Mouse (Mus musculus) heart, adult 2 months (tissue): Measurements from ENCODE around the gene Zdhhc7. TPM values are rescaled to one million over a fixed set of nuclear protein-coding genes. Genes with fewer than 3 reads are reported as not detected.

Experiments
- DNase-seq, 2 experiments: peaks; one replicate each; pipeline ENCODE4 v3.0.0; 2021
- H3K27ac ChIP-seq: fragments of 200-600 bp; 2 replicates; pipeline ENCODE4 v1.8.1; 2022
- H3K27me3 ChIP-seq: fragments of 200-500 bp; 2 replicates; pipeline ENCODE4 v1.6.1; 2012; ENCODE audit warnings: mild to moderate bottlenecking, low read length, inconsistent platforms, mixed read lengths; ENCODE audit not compliant: control insufficient read depth, insufficient read depth
- H3K36me3 ChIP-seq: fragments of 200-500 bp; 2 replicates; pipeline ENCODE4 v1.6.1; 2012; ENCODE audit warnings: low read length, inconsistent platforms; ENCODE audit not compliant: control insufficient read depth, insufficient read depth
- H3K4me1 ChIP-seq: fragments of 200-500 bp; 2 replicates; pipeline ENCODE4 v1.6.1; 2011; ENCODE audit warnings: low read length; ENCODE audit not compliant: control insufficient read depth, insufficient read depth
- H3K4me3 ChIP-seq: fragments of 200-600 bp; 2 replicates; pipeline ENCODE4 v1.8.1; 2022
- H3K79me2 ChIP-seq: fragments of 200-500 bp; replicated peaks from 2 replicates; pipeline ENCODE4 v1.6.1; 2012; ENCODE audit warnings: mild to moderate bottlenecking, inconsistent platforms, low read length, moderate library complexity, mixed read lengths; ENCODE audit not compliant: control insufficient read depth, insufficient read depth
- H3K9ac ChIP-seq: fragments of 200-500 bp; 2 replicates; pipeline ENCODE4 v1.6.1; 2012; ENCODE audit warnings: low read depth, mild to moderate bottlenecking, control low read depth, inconsistent platforms, low read length, mixed read lengths
- CTCF ChIP-seq: fragments of 200-600 bp; IDR thresholded peaks from 2 replicates; pipeline ENCODE4 v1.8.1; 2022; ENCODE audit warnings: antibody characterized with exemption, mild to moderate bottlenecking, moderate library complexity
- EP300 ChIP-seq: fragments of 200-500 bp; IDR thresholded peaks from 2 replicates; pipeline ENCODE4 v1.6.1; 2011; ENCODE audit warnings: low read depth, low read length, control low read depth; ENCODE audit not compliant: insufficient read depth
- POLR2A ChIP-seq: fragments of 200-500 bp; IDR thresholded peaks from 2 replicates; pipeline ENCODE4 v1.6.1; 2011; ENCODE audit warnings: mild to moderate bottlenecking, low read depth, low read length, control low read depth; ENCODE audit not compliant: insufficient read depth
- WGBS: fragments of 180-500 bp; shearing (Covaris S2); methylation state at CpG from one replicate; pipeline ENCODE4 v1.1.7; 2018; 5-methylcytosine and 5-hydroxymethylcytosine counted together
- intact Hi-C: fragments of 180-260 bp; cut with DNase I; formaldehyde crosslinking; loops from one replicate; pipeline ENCODE4 v1.15.1; 2025
- polyA plus RNA-seq: library from polyadenylated mRNA; depleted of rRNA; stranded (reverse); fragments of >200 nt; gene quantifications from 2 replicates; pipeline ENCODE4 v1.2.3, GENCODE M21; 2012
- total RNA-seq, 2 experiments: library from RNA; stranded (reverse); gene quantifications; 2 replicates each; pipeline ENCODE4 v1.2.3; 2021

Zdhhc7 gene
- total and polyA plus RNA-seq, 3 experiments: 34.2 to 48.5 (median 35.4) TPM

DNA sequence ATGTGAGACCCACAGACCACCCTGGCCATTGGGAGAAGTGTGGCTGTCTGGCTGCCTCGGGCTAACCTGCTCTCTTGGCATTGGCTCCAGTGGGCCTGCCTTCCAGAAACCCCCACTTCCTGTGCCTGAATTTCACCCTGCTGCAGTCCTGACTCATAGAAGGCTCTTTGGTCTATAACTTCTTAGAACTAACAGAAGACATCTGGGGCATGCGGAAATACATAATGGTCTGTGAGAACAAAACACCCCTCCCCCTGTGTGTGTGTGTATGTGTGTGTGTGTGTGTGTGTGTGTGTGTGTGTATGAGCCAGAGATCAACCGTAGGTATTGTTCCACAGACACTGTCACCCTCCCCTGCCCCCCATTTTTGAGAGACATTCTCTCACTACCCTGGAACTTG is 38.0 kb downstream of the Zdhhc7 start:
- TF ChIP-seq EP300 (no peak), CTCF (no peak), POLR2A (no peak)
- no peaks in the 10 kb centered on the region for H3K79me2 ChIP-seq
- no peak for DNase-seq
- no peaks in the 10 kb centered on the region for H3K36me3 ChIP-seq
- H3K9ac ChIP-seq: no peak overlapping the region
- no peak overlapping the region for H3K4me3 ChIP-seq
- H3K27ac ChIP-seq: no peak overlapping the region
- intact Hi-C loops: no loop called here
- H3K4me1 ChIP-seq: peaks cover 4% of the 10 kb centered on the region
- no peaks in the 10 kb centered on the region for H3K27me3 ChIP-seq
- WGBS: 62% methylated on average over 3 of the region's 3 CpGs

GRCm38 (mm10) chr8:120062742-120063141 is 38.5 kb downstream of the Zdhhc7 start:
- DNase-seq: no peak
- intact Hi-C loops: no loop called here

DNA sequence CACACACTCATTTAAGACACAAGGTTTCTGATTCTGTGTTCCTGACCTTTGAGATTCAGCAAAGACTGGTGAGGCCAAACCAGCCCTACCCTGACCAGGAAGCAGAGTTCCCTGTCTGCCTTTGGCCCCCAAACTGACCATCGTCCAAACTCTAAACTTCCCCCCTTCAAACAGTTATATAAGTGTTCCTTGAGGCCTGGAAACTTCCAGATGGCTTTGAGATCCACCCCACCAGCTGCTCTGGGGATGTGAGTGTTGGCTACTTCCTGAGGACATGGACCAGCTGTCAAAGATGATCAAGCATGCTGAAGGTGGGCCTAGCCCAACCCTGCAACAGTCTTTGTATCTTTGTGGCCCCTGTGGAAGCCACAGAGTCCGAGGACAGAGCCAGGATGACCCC is 44.2 kb downstream of the Zdhhc7 start:
- Histone ChIP-seq H3K4me1 (peaks cover 1% of the 10 kb centered on the region), H3K27ac (peak overlapping the region; percentile 45), H3K4me3 (no peak overlapping the region), H3K9ac (no peak overlapping the region), H3K27me3 (no peaks in the 10 kb centered on the region), H3K36me3 (no peaks in the 10 kb centered on the region), H3K79me2 (no peaks in the 10 kb centered on the region)
- DNase-seq: peak in 1 of 2 experiments; percentile 51
- TF ChIP-seq POLR2A (no peak), EP300 (peak; percentile 91; the same call in 1 of the 2 replicates)
- intact Hi-C loops: no loop called here
- 59% methylated on average over 2 of the region's 2 CpGs for WGBS

More at GRCm38 (mm10) chr8:120062742-120063141, 38.5 kb downstream of the Zdhhc7 start:
- H3K9ac ChIP-seq: no peak overlapping the region
- no peaks in the 10 kb centered on the region; the same call in 1 of the 2 replicates for H3K4me1 ChIP-seq
- H3K36me3 ChIP-seq: no peaks in the 10 kb centered on the region
- no peaks in the 10 kb centered on the region for H3K27me3 ChIP-seq
- TF ChIP-seq CTCF (no peak), EP300 (no peak), POLR2A (no peak)
- 87% methylated on average over 14 of the region's 14 CpGs for WGBS
- no peak overlapping the region for H3K27ac ChIP-seq
- H3K4me3 ChIP-seq: no peak overlapping the region
- no peaks in the 10 kb centered on the region for H3K79me2 ChIP-seq

GRCm38 (mm10) chr8:120054833-120055232 is 46.4 kb downstream of the Zdhhc7 start:
- TF ChIP-seq EP300 (no peak), POLR2A (no peak), CTCF (no peak)
- no peaks in the 10 kb centered on the region for H3K79me2 ChIP-seq
- H3K36me3 ChIP-seq: no peaks in the 10 kb centered on the region
- no peak overlapping the region for H3K27ac ChIP-seq
- H3K27me3 ChIP-seq: no peaks in the 10 kb centered on the region
- no peak overlapping the region for H3K9ac ChIP-seq
- DNase-seq: no peak
- H3K4me1 ChIP-seq: peaks cover 3% of the 10 kb centered on the region
- intact Hi-C loops: no loop called here
- 81% methylated on average over 3 of the region's 3 CpGs for WGBS
- H3K4me3 ChIP-seq: no peak overlapping the region

- WGBS: 79% methylated on average over 8 of the region's 8 CpGs
- no peak overlapping the region for H3K9ac ChIP-seq
- intact Hi-C loops: no loop called here
Observed at GRCm38 (mm10) chr8:120052318-120052717, 49.0 kb downstream of the Zdhhc7 start.

DNA sequence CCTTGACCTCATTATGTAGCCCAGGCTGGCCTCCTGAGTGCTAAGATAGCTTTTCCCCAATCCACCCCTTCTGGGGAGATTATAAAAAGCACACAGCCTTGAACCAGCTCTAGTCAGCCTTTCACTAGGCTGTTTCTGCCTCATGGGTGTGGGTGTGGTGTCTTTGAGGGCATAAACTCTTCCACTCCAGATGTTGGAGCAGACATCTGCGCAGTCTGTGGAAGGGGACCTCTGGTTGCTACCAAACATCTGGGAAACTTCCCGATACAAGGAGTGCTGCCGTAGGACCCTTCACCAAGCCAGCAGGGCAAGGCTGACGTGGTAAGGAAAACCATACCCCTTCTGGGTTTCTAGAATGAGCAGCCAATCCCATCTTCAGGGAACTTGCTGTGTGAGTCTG is 49.4 kb downstream of the Zdhhc7 start:
- H3K36me3 ChIP-seq: no peaks in the 10 kb centered on the region
- no peak for DNase-seq
- peak overlapping the region; percentile 53; the same call in 1 of the 2 replicates for H3K27ac ChIP-seq
- intact Hi-C loops: no loop called here
- 96% methylated on average over 4 of the region's 4 CpGs for WGBS
- TF ChIP-seq CTCF: no peak
- no peak for TF ChIP-seq POLR2A
- TF ChIP-seq EP300: no peak
- H3K79me2 ChIP-seq: no peaks in the 10 kb centered on the region
- H3K9ac ChIP-seq: no peak overlapping the region
- no peaks in the 10 kb centered on the region for H3K27me3 ChIP-seq
- H3K4me3 ChIP-seq: no peak overlapping the region
- H3K4me1 ChIP-seq: peaks cover 4% of the 10 kb centered on the region

More at GRCm38 (mm10) chr8:120052318-120052717, 49.0 kb downstream of the Zdhhc7 start:
- Histone ChIP-seq H3K27me3 (no peaks in the 10 kb centered on the region), H3K27ac (peak overlapping the region; percentile 11; the same call in 1 of the 2 replicates), H3K4me3 (no peak overlapping the region), H3K79me2 (no peaks in the 10 kb centered on the region), H3K4me1 (peaks cover 3% of the 10 kb centered on the region), H3K36me3 (no peaks in the 10 kb centered on the region)
- DNase-seq: no peak
- TF ChIP-seq POLR2A: no peak
- no peak for TF ChIP-seq EP300
- no peak for TF ChIP-seq CTCF
